Mouse (Mus musculus) bone marrow macrophage, adult 2 months (primary cell): ENCODE data around the gene Mrpl20.

Experiments
- CTCF ChIP-seq: IDR thresholded peaks from 2 replicates; pipeline ENCODE4 v1.5.1; 2012; ENCODE audit warnings: low read depth, mild to moderate bottlenecking, low read length, moderate library complexity
- POLR2A ChIP-seq: IDR thresholded peaks from 2 replicates; pipeline ENCODE4 v1.6.1; 2012; ENCODE audit warnings: mild to moderate bottlenecking, low read depth, low read length, borderline replicate concordance

GRCm38 (mm10) chr4:155774280-155774754, 28.4 kb upstream of the Mrpl20 start, which contains the start of gene Vwa1:
- TF ChIP-seq POLR2A (no peak), CTCF (no peak)
